Mouse (Mus musculus) intestine, embryonic 16.5 days (tissue): ENCODE data around the gene Notch4. TPM values are rescaled to one million over a fixed set of nuclear protein-coding genes. Genes with fewer than 3 reads are reported as not detected.
A peak's percentile ranks its signal among the peaks of the same experiment; 100 is the strongest.

Experiments
- ATAC-seq: fragments of 200-750 bp; cut with Nextera tagmentation; 2 replicates; pipeline ENCODE4 v1.8.0; 2017; ENCODE audit warnings: moderate TSS enrichment, moderate library complexity
- H3K27ac ChIP-seq: fragments of 300-500 bp; sonication (generic); 2 replicates; pipeline ENCODE4 v1.5.1; 2014; ENCODE audit warnings: mild to moderate bottlenecking, low read length
- H3K27me3 ChIP-seq: fragments of 300-500 bp; sonication (generic); replicated peaks from 2 replicates; pipeline ENCODE4 v1.6.1; 2014; ENCODE audit warnings: low read length, control low read depth, mixed read lengths; ENCODE audit not compliant: control insufficient read depth, insufficient read depth
- H3K36me3 ChIP-seq: fragments of 300-500 bp; sonication (generic); 2 replicates; pipeline ENCODE4 v1.6.1; 2014; ENCODE audit warnings: low read length, control low read depth; ENCODE audit not compliant: control insufficient read depth, insufficient read depth
- H3K4me1 ChIP-seq: fragments of 300-500 bp; sonication (generic); 2 replicates; pipeline ENCODE4 v1.6.1; 2014; ENCODE audit warnings: low read length, control low read depth, mixed read lengths; ENCODE audit not compliant: control insufficient read depth, insufficient read depth
- H3K4me2 ChIP-seq: fragments of 300-500 bp; sonication (generic); 2 replicates; pipeline ENCODE4 v1.6.1; 2014; ENCODE audit warnings: low read depth, low read length, control low read depth
- H3K4me3 ChIP-seq: fragments of 300-500 bp; sonication (generic); 2 replicates; pipeline ENCODE4 v1.5.1; 2014; ENCODE audit warnings: mild to moderate bottlenecking, low read length
- H3K9ac ChIP-seq: fragments of 300-500 bp; sonication (generic); 2 replicates; pipeline ENCODE4 v1.6.1; 2014; ENCODE audit warnings: low read depth, low read length
- H3K9me3 ChIP-seq: fragments of 300-500 bp; sonication (generic); 2 replicates; pipeline ENCODE4 v1.6.1; 2016; ENCODE audit warnings: low read length, control low read depth; ENCODE audit not compliant: control insufficient read depth
- WGBS: fragments of 180-500 bp; shearing (Covaris S2); extraction: QIAGEN DNeasy Blood & Tissue Kit; methylation state at CpG from one replicate; pipeline ENCODE4 v1.1.7; 2014; 5-methylcytosine and 5-hydroxymethylcytosine counted together
- polyA plus RNA-seq: library from polyadenylated mRNA; unstranded; fragments of >200 nt; fragmentation: Nextera tagmentation; extraction: Ambion mirVana; gene quantifications from 2 replicates; pipeline ENCODE4 v1.2.1, GENCODE M21; 2015

Notch4 gene
- polyA plus RNA-seq, 1 experiment from 2014 or later = 2.5 TPM

GRCm38 (mm10) chr17:34599891-34600290 is 35.8 kb downstream of the Notch4 start:
- Histone ChIP-seq H3K27ac (no peak overlapping the region), H3K4me2 (no peak overlapping the region), H3K9ac (peak overlapping the region; percentile 10; the same call in 1 of the 2 replicates), H3K36me3 (peaks cover 16% of the 10 kb centered on the region), H3K27me3 (no peaks in the 10 kb centered on the region), H3K4me1 (peaks cover 27% of the 10 kb centered on the region), H3K9me3 (no peaks in the 10 kb centered on the region), H3K4me3 (no peak overlapping the region)
- no peak for ATAC-seq
- 77% methylated on average over 9 of the region's 9 CpGs for WGBS

- WGBS = 88% methylated on average over 12 of the region's 12 CpGs
- Histone ChIP-seq H3K9ac (no peak overlapping the region), H3K9me3 (no peaks in the 10 kb centered on the region), H3K27ac (no peak overlapping the region), H3K27me3 (no peaks in the 10 kb centered on the region), H3K4me2 (peak overlapping the region; percentile 66; the same call in 1 of the 2 replicates), H3K36me3 (peaks cover 7% of the 10 kb centered on the region), H3K4me1 (peaks cover 33% of the 10 kb centered on the region), H3K4me3 (no peak overlapping the region)
- ATAC-seq = no peak
Measured at GRCm38 (mm10) chr17:34601796-34602195, 37.7 kb downstream of the Notch4 start.

GRCm38 (mm10) chr17:34603375-34604060 is 39.5 kb downstream of the Notch4 start, which contains the start of gene Rnf5:
Gene Rnf5 (minus strand): TSS chr17:34603690.
- H3K4me3 ChIP-seq = peak within 1 kb of the TSS; percentile 89
- peaks cover 7% of the 10 kb centered on the region for H3K36me3 ChIP-seq
- H3K27me3 ChIP-seq = no peaks in the 10 kb centered on the region
- H3K4me2 ChIP-seq = peak within 1 kb of the TSS; percentile 68
- peak; percentile 96 for ATAC-seq
- WGBS = under 1% methylated on average over 30 of the region's 30 CpGs
- H3K9me3 ChIP-seq = no peaks in the 10 kb centered on the region
- H3K27ac ChIP-seq = peak within 1 kb of the TSS; percentile 92
- peaks cover 34% of the 10 kb centered on the region for H3K4me1 ChIP-seq
- H3K9ac ChIP-seq = peak within 1 kb of the TSS; percentile 99

GRCm38 (mm10) chr17:34604061-34604508 is 40.0 kb downstream of the Notch4 start, which contains the start of gene Agpat1:
Gene Agpat1 (plus strand): TSS chr17:34604262.
- WGBS = 0% methylated on average over 35 of the region's 35 CpGs
- Histone ChIP-seq H3K4me2 (peak within 1 kb of the TSS; percentile 68), H3K4me3 (peak within 1 kb of the TSS; percentile 89), H3K4me1 (peaks cover 39% of the 10 kb centered on the region), H3K36me3 (peaks cover 7% of the 10 kb centered on the region), H3K9me3 (no peaks in the 10 kb centered on the region), H3K9ac (peak within 1 kb of the TSS; percentile 99), H3K27ac (peak within 1 kb of the TSS; percentile 92), H3K27me3 (no peaks in the 10 kb centered on the region)
- ATAC-seq = peak; percentile 92

GRCm38 (mm10) chr17:34604511-34605237 is 40.6 kb downstream of the Notch4 start:
- peaks cover 7% of the 10 kb centered on the region for H3K36me3 ChIP-seq
- 9% methylated on average over 24 of the region's 24 CpGs for WGBS
- H3K9ac ChIP-seq = peak overlapping the region; percentile 99
- peak overlapping the region; percentile 92 for H3K27ac ChIP-seq
- ATAC-seq = no peak
- H3K4me2 ChIP-seq = peak overlapping the region; percentile 68
- no peaks in the 10 kb centered on the region for H3K9me3 ChIP-seq
- no peaks in the 10 kb centered on the region for H3K27me3 ChIP-seq
- H3K4me3 ChIP-seq = peak overlapping the region; percentile 89
- peaks cover 39% of the 10 kb centered on the region for H3K4me1 ChIP-seq

GRCm38 (mm10) chr17:34605609-34606008 is 41.5 kb downstream of the Notch4 start:
- ATAC-seq = peak; percentile 44
- H3K9ac ChIP-seq = peak overlapping the region; percentile 99
- H3K4me1 ChIP-seq = peaks cover 39% of the 10 kb centered on the region
- no peaks in the 10 kb centered on the region for H3K27me3 ChIP-seq
- peaks cover 6% of the 10 kb centered on the region; the same call in 1 of the 2 replicates for H3K36me3 ChIP-seq
- peak overlapping the region; percentile 89 for H3K4me3 ChIP-seq
- no peaks in the 10 kb centered on the region for H3K9me3 ChIP-seq
- 1% methylated on average over 27 of the region's 30 CpGs for WGBS
- peak overlapping the region; percentile 92 for H3K27ac ChIP-seq
- peak overlapping the region; percentile 89 for H3K4me2 ChIP-seq

GRCm38 (mm10) chr17:34606186-34607039 is 42.3 kb downstream of the Notch4 start:
- Histone ChIP-seq H3K4me1 (peaks cover 39% of the 10 kb centered on the region), H3K4me2 (peak overlapping the region; percentile 89), H3K27me3 (no peaks in the 10 kb centered on the region), H3K27ac (peak overlapping the region; percentile 89), H3K36me3 (0 out of 2 replicates have a peak, but pooled peaks cover 4% of the 10 kb centered on the region), H3K4me3 (peak overlapping the region; percentile 89), H3K9me3 (no peaks in the 10 kb centered on the region), H3K9ac (peak overlapping the region; percentile 99)
- 10% methylated on average over 31 of the region's 32 CpGs for WGBS
- no peak for ATAC-seq

GRCm38 (mm10) chr17:34607997-34608396 is 43.9 kb downstream of the Notch4 start:
- no peaks in the 10 kb centered on the region for H3K27me3 ChIP-seq
- H3K4me2 ChIP-seq = no peak overlapping the region
- no peaks in the 10 kb centered on the region for H3K9me3 ChIP-seq
- 81% methylated on average over 7 of the region's 7 CpGs for WGBS
- H3K9ac ChIP-seq = 0 out of 2 replicates have a peak overlapping the region, but pooled peaks have one; percentile 18
- no peak overlapping the region for H3K4me3 ChIP-seq
- peaks cover 30% of the 10 kb centered on the region for H3K4me1 ChIP-seq
- no peak overlapping the region for H3K27ac ChIP-seq
- no peak for ATAC-seq
- H3K36me3 ChIP-seq = peaks cover 8% of the 10 kb centered on the region; the same call in 1 of the 2 replicates
